Mouse (Mus musculus): ENCODE measurements around the gene Acoxl.

Acoxl gene

GRCm38 (mm10) chr2:128115579-128115978 is 276.9 kb downstream of the Acoxl start:
- in situ Hi-C loops (cut with MseI, MboI), result loop anchor here in 1 of 2 experiments (25.0 kb wide), 1 partner anchor 228 kb away; no protein-coding TSS in a partner anchor

- in situ Hi-C loops (cut with MseI, MboI), result loop anchor here in 1 of 2 experiments (25.0 kb wide), 1 partner anchor 230 kb away; no protein-coding TSS in a partner anchor
Observed at GRCm38 (mm10) chr2:128117605-128118004, 278.9 kb downstream of the Acoxl start.

GRCm38 (mm10) chr2:128118971-128119370 is 280.3 kb downstream of the Acoxl start:
- in situ Hi-C loops (cut with MseI, MboI), result loop anchor here in 1 of 2 experiments (25.0 kb wide), 1 partner anchor 232 kb away; no protein-coding TSS in a partner anchor

DNA sequence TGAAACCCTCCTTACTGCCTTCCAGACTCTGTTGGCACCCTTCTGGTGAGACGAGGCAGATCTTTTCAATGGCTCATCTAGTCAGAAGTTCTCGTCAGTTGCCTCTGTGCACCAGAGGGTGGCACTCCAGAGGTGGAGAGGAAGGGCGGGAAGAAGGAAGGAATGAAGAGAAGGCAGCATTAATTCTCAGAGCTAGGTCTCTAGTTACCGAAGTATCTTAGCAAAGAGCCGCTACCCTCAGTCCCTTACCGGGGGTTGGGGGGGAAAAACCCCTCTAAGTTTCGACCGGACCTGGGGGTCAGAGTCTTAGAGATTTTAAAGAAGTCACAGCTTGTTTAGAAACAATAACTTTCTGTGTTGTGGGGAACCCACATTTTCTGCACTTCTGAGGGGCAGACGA is 283.8 kb downstream of the Acoxl start:
- in situ Hi-C loops (cut with MseI, MboI), result loop anchor here (5.0 to 25.0 kb wide), 3 partner anchors 235 to 450 kb away; no protein-coding TSS in a partner anchor

DNA sequence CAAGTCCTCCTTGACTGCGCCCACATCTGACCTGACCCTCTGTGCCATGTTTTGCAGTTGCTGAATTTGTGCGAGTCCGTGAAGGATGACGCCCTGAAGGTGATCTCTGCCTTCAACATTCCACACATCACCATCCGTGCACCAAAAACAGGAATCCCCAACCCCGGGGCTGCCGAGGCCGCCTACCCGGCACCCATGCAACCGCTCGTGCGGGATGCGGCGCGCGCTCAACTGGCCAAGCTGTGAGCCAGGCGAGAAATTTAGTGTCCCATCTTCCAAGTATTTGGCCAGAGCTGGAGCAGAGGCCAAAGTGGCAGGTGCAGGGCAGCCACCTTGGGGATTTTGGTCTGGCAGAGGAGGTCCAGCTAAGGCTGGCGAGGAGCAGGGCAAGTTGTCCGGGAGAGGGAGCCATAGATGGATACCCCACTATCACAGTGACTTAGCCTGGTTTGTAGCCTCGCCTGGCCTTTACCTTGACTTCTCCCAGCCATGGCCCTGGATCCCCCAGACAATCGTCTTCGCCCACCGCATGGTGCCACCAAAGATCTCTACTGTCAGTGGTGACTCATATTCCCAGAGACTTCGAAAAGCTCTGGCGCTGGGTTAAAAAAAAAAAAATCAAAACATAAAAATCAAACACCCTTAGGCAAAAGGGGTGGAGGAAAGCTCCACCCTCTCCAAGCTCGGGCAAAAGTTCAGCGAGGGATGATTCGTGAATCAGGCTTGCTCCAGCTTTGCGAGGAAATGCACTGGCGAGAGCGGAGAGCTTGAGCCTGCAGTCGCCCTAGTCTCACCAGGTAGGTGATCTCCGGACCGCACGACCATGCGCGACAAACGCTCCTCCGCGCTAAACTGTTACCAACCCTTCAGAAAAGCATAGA is 284.5 kb downstream of the Acoxl start:
- in situ Hi-C loops (cut with MseI, MboI), result loop anchor here (5.0 to 25.0 kb wide), 3 partner anchors 236 to 449 kb away; no protein-coding TSS in a partner anchor

GRCm38 (mm10) chr2:128123921-128124683 is 285.4 kb downstream of the Acoxl start:
- in situ Hi-C loops (cut with MseI, MboI), result loop anchor here (5.0 to 25.0 kb wide), 3 partner anchors 237 to 448 kb away; no protein-coding TSS in a partner anchor

GRCm38 (mm10) chr2:128124693-128125092 is 286.0 kb downstream of the Acoxl start:
- in situ Hi-C loops (cut with MseI, MboI), result loop anchor here (5.0 to 25.0 kb wide), 3 partner anchors 237 to 448 kb away; no protein-coding TSS in a partner anchor

- in situ Hi-C loops (cut with MseI, MboI), result loop anchor here (10.0 kb wide), 1 partner anchor 269 kb away; no protein-coding TSS in a partner anchor
Observed at GRCm38 (mm10) chr2:128125635-128126470, 287.2 kb downstream of the Acoxl start, which contains the start of gene Bcl2l11. TSS of gene Bcl2l11 (plus strand) at chr2:128126038.

DNA sequence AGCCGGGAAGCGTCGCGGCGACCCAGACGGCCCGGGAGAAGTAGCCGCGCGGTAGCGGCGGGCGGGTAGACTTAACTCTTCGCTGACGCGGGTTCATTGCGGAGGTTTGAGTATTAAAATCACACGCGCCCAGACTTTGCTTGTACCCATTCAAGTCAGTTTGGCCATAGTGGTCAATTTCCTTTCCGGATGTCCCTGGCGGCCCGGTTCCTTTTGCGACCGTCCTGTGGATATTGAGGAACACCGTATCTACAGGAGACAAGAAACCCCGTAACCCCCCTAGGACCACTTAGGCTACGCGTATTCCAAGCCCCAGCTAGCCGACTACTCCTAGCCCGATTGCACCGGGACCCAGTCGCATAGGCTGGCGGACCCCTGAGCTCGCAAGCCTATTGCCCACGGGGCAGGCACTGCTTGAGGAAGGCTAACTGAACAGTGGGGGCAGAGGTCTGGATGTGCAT is 287.9 kb downstream of the Acoxl start:
- in situ Hi-C loops (cut with MseI, MboI), result loop anchor here (10.0 kb wide), 1 partner anchor 268 kb away; no protein-coding TSS in a partner anchor

DNA sequence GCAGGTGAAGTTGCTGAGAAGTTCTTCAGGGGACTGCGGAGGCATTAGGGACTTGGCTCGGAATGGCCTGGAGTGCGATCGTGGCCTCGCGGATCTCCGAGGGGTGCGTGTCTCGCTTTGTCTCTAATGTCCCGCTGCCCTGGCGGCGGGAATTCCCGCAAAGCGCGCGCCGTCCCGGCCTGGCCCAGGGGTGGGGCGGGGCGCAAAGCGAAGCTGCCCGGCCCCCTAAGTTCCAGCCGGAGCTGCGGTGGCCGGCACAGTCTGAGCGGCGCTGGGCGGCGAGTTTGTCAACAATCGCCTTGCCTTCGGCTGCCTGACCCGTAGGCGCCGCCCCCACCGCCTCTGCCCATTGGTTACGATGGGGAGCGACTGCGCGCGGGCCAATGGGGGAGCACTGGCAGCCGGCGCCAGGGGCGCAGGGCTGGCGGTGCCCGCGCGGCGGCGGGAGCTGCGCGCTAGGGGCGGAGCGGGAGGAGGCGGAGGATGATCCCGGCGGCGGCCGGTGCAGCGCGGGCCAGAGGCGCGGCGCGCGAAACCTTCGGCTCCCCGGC is 288.5 kb downstream of the Acoxl start:
- in situ Hi-C loops (cut with MseI, MboI), result loop anchor here (10.0 kb wide), 1 partner anchor 268 kb away; no protein-coding TSS in a partner anchor

DNA sequence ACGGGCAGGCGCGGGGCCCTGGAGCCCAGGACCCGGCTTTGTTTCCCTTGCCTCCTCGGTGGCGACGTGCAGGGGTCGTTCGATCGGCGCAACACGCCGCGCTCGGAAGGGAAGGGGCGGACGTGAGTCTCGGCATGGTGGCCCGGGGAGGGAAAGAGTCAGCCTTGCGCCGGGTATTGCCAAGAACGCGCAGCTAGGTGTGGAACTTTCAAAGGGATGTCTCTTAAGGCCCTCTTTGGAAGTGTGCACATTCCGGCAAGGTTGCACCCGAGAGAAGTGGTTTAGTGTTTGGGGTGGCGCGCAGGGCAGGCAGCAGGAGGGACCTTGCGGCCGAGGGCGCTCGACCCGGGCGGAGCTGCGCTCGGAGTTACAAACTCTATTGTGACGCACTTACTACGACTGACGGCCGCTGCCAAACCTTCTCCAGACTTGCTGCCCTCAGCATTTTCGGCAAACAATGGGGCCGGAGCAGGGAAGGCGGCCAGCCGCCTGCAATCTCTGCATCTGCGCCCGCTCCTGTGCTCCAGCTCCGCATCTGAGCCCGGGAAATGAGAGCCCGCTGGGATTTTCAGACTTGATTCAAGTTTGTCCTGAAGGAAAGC is 289.1 kb downstream of the Acoxl start:
- in situ Hi-C loops (cut with MseI, MboI), result loop anchor here (10.0 kb wide), 1 partner anchor 267 kb away; no protein-coding TSS in a partner anchor

- in situ Hi-C loops (cut with MseI, MboI), result loop anchor here (10.0 kb wide), 1 partner anchor 266 kb away; no protein-coding TSS in a partner anchor
Observed at GRCm38 (mm10) chr2:128128532-128128931, 289.9 kb downstream of the Acoxl start.

DNA sequence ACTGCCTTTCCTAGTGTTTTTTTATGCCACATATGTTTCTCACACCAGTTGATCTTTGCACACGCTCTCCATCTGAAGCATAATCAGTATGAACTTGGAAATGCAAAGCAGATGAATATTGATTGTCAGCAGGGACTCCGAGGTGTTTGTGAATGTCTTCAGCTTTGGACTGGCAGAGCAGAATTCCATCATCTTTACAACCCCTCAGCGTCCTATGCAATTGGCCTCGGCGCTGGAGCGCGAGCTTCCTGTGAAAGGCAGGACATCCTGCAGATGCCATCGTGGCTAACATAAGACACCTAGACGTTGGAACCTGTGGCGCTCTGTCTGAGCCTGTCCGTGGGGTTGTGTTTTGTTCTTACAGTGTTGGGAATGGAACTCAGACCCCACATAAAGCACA is 292.8 kb downstream of the Acoxl start:
- in situ Hi-C loops (cut with MseI, MboI), result no loop called here

DNA sequence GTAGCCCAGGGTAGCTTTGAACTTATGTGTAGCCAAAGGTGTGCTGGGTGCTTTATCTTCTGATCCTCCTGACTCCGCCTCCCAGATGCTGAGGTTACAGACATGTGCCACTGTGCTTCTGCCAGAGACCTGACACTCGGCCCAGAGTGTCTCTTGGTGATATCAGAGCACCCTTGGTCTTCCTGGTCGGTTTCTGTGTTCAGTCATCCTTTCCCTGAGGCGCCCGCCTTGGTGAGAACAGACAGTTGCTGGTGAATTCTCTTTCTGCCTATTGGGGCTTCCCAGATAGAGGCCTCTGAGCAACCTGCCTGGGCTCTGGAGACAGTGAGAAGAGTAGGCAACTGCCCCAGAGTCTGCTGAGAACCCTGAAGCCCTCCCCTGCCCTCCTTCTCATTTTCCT is 294.0 kb downstream of the Acoxl start:
- in situ Hi-C loops (cut with MseI, MboI), result no loop called here

- in situ Hi-C loops (cut with MseI, MboI), result no loop called here
Observed at GRCm38 (mm10) chr2:128133865-128134264, 295.2 kb downstream of the Acoxl start.

- in situ Hi-C loops (cut with MseI, MboI), result no loop called here
Observed at GRCm38 (mm10) chr2:128134474-128134873, 295.8 kb downstream of the Acoxl start.

GRCm38 (mm10) chr2:128134948-128135347 is 296.3 kb downstream of the Acoxl start:
- in situ Hi-C loops (cut with MseI, MboI), result no loop called here

DNA sequence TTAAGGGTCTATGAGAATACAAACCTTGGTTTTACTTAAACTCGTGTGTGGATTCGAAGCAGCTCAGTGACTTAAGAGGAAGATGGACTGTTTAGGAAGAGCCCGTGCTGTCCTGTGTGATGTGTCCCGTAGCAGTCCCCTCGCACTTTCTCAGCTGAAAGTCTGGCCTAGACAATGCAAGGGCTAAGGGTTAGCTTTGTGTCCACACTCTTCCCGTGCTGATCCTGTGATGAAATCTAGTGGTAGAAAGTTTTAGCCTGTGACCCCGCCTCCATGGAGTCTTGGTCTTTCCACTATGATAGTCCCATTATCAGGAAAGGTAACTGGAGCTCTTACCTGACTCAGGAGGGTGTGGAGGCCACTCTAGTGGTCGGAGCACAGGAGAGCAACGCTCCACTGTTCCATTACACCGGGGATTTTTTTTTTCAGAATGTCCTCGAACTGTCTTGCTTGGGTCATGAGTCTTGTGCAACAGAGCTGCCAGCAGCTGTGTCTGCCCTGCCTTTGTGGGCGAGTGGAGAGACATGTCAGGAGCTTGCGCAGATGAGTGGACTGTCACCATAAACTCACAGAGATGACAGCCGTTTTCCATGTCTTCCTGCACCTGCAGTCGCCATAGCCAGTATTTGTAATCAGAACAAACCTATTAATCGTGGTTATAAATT is 298.2 kb downstream of the Acoxl start:
- in situ Hi-C loops (cut with MseI, MboI), result no loop called here

Data from mouse trophoblast stem cell (cell line).